Mouse (Mus musculus) naive thymus-derived CD4-positive, alpha-beta T cell, adult 2 months (primary cell): ENCODE results near the gene Znhit1.
"Not testable (repeated sequence)": the region's sequence is repeated elsewhere in the genome, so short reads cannot be mapped to it uniquely, and the experiment has no call there.

ENCODE experiments used
- DNase-seq: peaks from one replicate; pipeline ENCODE4 v3.0.0-alpha.2; 2011; ENCODE audit warnings: low read depth

Znhit1 gene

DNA sequence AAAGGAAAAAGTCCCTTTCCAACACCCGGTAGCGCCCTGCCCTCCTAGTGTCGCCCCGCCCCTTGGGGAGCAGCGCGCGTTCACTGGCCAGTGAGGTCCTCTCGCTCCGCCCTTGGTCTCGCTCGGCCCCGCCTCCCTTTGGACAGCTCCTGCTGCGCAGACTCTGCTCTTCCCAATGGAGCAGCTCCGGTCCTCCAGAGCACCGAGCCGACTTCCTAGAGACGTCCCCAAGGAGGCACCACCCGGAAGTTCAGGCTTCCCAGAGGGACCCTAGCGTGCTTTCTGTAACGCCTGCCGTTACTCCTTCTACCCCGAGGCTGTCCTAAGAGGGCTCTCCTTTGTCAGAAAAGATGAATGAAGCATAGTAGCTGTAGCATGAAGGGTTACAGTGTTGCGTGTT is 34.8 kb downstream of the Znhit1 start, which contains the start of gene Fis1:
Fis1 (plus strand) TSS at position 261 of the 400 bp plus-strand sequence.
- peak; percentile 70 for DNase-seq

- DNase-seq = no peak
Measured at GRCm38 (mm10) chr5:136952153-136952552, 35.7 kb downstream of the Znhit1 start.

DNA sequence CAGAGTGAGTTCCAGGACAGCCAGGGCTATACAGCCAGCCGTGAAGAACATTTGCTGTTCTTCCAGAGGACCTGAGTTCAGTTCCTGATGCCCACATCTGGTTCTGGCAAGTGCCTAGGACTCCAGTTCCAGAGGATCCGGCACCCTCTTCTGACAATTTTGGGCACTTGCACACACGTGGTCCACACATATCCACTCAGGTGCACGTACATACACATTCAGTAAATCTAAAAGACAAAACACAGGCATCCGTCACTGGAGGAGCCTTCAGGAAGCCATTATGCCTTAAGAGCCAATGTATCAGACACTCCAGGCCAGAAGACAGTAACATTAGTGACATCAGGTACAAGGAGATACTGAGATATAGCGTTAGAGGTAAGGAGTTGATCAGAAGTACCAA is 37.3 kb downstream of the Znhit1 start:
- DNase-seq = no peak

DNA sequence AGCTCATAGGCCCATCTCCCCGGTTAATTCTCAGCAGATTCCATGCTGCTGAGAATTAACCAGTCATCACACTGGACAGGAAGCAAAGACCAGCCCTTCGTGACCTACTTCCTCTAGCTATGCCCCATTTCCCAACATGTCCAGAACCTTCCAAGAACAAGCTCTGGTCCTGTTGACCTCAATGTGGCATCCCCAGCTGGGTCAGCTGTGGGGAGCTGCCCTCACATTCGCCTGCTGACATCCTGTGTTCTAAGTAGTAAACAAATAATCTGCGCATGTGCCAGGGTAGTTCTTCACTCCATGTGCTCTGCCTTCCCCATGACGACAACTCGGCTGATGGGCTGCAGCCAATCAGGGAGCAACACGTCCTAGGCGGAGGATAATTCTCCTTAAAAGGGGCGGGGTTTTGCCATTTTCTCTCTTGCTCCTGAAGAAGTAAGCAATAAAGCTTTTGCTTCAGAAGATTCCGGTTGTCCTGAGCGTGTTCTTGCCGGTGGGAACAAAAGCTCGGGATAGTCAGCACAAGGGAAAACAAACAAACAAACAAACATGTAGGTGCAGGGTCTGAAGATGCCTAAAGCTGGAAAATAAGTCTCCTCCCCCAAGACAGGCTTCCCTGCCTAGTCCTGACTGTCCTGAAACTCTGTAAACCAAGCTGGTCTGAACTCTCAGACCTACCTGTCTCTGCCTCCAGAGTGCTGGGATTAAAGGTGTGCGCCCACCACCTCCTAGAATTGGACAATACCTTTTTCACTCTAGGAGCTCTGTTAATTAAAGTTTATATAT is 38.1 kb downstream of the Znhit1 start:
- DNase-seq = not testable (repeated sequence)

DNA sequence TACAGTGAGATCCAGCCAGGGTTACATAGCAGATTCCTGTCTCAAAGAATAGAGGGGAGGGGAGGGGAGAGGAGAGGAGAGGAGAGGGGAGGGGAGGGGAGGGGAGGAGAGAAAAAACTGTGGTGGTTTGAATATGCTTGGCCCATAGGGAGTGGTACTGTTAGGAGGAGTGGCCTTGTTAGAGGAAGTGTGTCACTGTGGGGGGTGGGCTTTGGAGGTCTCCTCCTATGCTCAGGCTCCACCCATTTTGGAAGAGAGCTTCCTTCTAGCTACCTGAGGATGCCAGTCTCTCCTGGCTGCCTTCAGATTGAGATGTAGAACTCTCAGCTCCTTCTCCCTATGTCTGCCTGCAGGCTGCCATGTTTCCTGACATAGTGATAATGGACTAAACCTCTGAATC is 39.9 kb downstream of the Znhit1 start:
- no peak for DNase-seq

DNA sequence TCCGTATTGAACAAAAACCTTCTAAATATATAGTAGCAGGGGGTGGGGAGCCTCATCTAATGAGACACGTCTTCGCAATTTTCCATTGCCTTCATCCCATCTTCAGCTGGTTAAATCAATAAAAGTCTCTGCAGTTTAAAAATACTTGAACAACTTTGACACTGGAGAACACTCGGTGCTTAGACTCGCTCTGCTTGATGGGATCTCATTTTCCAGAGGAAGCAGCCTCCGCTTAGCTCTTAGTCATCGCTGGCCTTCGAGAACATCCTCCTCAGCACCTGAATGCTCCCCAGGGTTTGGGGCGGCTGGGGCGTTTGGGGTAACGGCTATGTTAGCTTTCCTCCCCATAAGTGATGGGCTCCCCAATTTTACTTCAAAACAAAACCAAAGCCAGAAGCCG is 42.7 kb downstream of the Znhit1 start:
- no peak for DNase-seq

DNA sequence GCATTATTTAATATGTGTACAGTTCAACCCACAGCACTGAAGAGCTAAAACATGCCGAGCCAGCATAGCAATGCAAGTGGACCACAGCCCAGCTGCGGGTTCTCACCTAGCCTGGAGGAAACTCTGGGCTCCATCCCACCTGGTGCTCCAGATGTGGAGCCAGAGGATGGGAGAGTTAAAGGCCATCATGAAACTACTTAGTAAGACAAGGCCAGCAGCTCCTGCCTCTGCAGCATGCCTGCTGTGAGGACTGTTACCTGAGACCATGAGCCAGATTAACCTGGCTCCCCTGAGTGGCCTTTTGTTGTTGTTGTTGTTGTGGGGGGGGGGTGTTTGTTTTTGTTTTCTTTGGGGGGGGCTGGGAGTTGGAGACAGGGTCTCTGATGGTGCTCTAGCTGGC is 44.4 kb downstream of the Znhit1 start:
- no peak for DNase-seq

DNA sequence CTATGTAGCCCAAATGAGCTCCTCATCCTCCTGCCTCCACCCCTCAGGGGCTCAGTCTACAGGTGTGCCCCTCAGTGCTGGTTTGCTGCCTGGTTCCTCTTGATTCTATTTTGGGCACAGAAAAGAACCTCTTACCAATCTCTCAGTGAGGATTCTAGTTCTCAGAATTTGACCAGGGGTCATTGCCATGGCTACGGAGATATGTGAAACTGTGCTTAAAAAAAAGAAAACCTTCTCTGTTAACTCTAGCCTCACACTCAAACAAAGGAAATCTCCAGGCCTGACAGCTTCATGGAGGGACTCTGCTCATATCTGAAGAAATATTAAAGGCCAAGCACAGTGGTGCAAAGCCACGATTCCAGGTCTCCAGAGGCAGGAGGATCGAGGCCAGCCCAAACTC is 45.0 kb downstream of the Znhit1 start:
- no peak for DNase-seq

DNA sequence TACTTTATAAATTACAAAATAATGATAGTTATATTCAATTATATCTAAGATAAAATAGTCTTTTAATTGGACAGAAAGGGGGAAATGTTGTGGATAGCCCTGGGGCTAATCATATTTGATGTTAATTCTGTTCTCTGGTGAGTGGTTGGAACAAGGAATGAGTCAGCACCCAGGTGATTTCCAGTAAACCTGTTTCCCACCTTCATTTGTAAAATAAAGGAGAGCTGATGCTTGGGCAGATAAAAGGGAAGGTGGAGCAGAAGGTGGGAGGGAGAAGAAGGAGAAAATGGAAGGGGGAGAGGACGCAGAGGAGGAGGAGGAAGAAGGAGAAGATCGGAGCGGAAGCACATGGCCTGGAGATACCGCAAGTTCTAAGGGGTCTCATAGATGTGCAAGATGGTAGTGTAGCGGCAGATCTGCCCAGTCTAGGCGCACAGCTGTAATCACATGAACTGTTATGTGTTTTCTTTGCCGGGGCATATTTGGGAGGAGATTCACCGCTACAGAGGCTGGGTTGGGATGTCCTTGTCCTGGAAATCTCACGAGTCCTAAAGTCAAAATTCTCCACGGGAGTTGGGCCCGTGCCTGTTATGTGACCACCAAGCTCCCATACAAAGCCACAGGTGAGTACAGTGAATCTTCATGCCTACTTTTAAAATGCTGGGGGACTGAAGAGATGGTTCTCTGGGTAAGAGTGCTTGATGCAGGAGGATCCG is 46.8 kb downstream of the Znhit1 start:
- no peak for DNase-seq

- not testable (repeated sequence) for DNase-seq
Measured at GRCm38 (mm10) chr5:136940029-136940428, 47.8 kb downstream of the Znhit1 start.

- DNase-seq = peak; percentile 35
Measured at GRCm38 (mm10) chr5:136939284-136939683, 48.5 kb downstream of the Znhit1 start.

GRCm38 (mm10) chr5:136937621-136938020 is 50.2 kb downstream of the Znhit1 start:
- no peak for DNase-seq

GRCm38 (mm10) chr5:136936750-136937149 is 51.1 kb downstream of the Znhit1 start:
- DNase-seq = no peak

- peak; percentile 39 for DNase-seq
Measured at GRCm38 (mm10) chr5:136935905-136936695, 51.7 kb downstream of the Znhit1 start.

- DNase-seq = no peak
Measured at GRCm38 (mm10) chr5:136933930-136934329, 53.9 kb downstream of the Znhit1 start.

DNA sequence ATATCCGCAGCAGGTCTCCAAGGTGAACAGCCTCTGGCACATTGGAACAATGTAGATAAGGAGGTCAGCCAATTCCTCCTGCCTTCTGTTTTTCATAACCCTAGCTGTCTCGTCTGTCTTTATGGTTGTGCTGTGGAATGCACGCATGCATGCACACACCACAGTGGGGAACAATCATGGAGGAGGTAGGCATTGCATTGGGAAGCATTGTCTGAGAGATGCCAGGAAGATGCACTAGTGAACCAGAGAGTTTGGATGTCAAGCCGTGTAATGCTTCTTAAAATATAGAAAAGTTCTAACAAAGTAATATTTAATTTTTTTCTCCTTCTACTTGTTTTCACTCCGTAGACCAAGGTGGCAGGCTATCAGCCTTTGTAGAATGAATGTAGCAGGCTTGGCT is 54.9 kb downstream of the Znhit1 start:
- peak; percentile 30 for DNase-seq
